In the genomic region with DNA sequence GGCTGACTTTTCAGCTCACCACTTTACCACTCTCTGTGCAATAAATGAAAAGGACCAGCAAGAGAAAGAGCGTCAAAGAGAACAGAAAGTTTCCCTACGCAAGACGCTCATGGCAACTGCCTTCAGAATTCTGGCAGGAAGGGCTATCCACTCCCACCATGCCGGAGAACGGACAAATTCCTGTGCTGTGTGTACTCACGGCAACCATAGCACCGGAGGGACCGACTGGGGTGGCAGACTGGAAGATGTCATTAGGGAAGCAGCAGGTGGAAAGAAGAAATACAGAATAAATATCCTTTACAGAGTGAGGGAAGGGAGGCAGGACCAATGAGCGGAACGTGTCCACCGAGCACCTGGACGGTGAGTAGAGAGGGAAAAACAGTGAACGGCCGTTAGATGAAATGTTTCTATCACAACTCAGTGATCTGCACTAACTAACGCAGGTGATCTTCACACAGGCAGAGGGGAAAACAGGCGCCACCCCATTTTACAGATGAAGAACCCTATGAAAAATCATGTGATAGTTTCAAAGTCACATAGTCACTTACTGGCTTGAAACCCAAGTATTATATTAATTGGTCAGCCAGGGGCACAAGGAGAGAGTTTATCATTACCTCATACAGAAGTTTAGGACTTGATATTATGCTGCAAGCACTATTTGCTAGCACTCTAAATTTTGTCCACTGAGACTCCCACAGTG, we compare ENCODE assay signal across 13 mouse cellular contexts.
DNase-seq lines count a peak whose midpoint lies in the region; ATAC-seq and TF ChIP-seq lines count a peak whose summit lies in the region.
"Had no signal": no experiment of that assay in that cellular context is flagged by ENCODE, and none has a peak within 500 bp of the region (broad histone marks: within the 10 kb centered on the region; RNA-seq: fewer than 3 reads in every experiment).

No protein-coding gene starts in this region.

- peaks cover 72% of the 10 kb centered on the region for H3K79me2 ChIP-seq in macrophage (ENCODE audit: inconsistent target)

- H3K4me3 ChIP-seq in intestine, postnatal 0 days (ENCODE audit: low read depth, low read length), result no peak overlapping the region
- no peak overlapping the region for H3K4me3 ChIP-seq in macrophage (ENCODE audit: inconsistent target)
- H3K4me3 ChIP-seq in thymus, adult 2 months (ENCODE audit: control insufficient read depth, insufficient read depth, low read length), result no peak overlapping the region
- H3K4me3 ChIP-seq: hindbrain, embryonic 15.5 days had no signal

- no peak for TF ChIP-seq POLR2A in thymus, adult 2 months (IDR thresholded peaks at IDR 0.05; ENCODE audit: control insufficient read depth, extremely low read depth, insufficient read depth, low read length, poor library complexity)

- DNase-seq in kidney, adult 11 months, result peak; percentile 51
- no peak for DNase-seq in kidney, postnatal 14 days
- DNase-seq in thymus, adult 2 months, result no peak
- no peak for DNase-seq in left cerebral cortex, postnatal 10 days (ENCODE audit: extremely low spot score in 1 of 2, low spot score in 2 of 2)
- DNase-seq: adrenal gland, postnatal 10 days; cerebellum, adult 11-12 months; layer of hippocampus, postnatal 36 days; midbrain, embryonic 14.5 days had no signal

- no peaks in the 10 kb centered on the region for H3K9me3 ChIP-seq in intestine, postnatal 0 days (ENCODE audit: control insufficient read depth)
- H3K9me3 ChIP-seq: hindbrain, embryonic 15.5 days had no signal

- peaks cover 15% of the 10 kb centered on the region; the same call in 1 of the 2 replicates for H3K36me3 ChIP-seq in intestine, postnatal 0 days (ENCODE audit: control insufficient read depth, insufficient read depth)
- H3K36me3 ChIP-seq in macrophage (ENCODE audit: inconsistent target), result no peaks in the 10 kb centered on the region; the same call in 1 of the 2 replicates
- H3K36me3 ChIP-seq in thymus, adult 2 months (ENCODE audit: control insufficient read depth, insufficient read depth, low read length), result no peaks in the 10 kb centered on the region
- H3K36me3 ChIP-seq: hindbrain, embryonic 15.5 days had no signal

- H3K27me3 ChIP-seq in intestine, postnatal 0 days (replicated peaks; ENCODE audit: control insufficient read depth, insufficient read depth, low read length), result no peaks in the 10 kb centered on the region
- no peaks in the 10 kb centered on the region; the same call in 1 of the 2 replicates for H3K27me3 ChIP-seq in thymus, adult 2 months (ENCODE audit: control insufficient read depth, insufficient read depth, low read length)
- H3K27me3 ChIP-seq: hindbrain, embryonic 15.5 days had no signal

- H3K9ac ChIP-seq in intestine, postnatal 0 days (ENCODE audit: low read depth, low read length), result no peak overlapping the region
- H3K9ac ChIP-seq: hindbrain, embryonic 15.5 days; liver, embryonic 14.5 days had no signal

- no peak for TF ChIP-seq CTCF in intestine, postnatal 0 days (IDR thresholded peaks at IDR 0.05; ENCODE audit: low read depth)
- no peak for TF ChIP-seq CTCF in thymus, adult 2 months (IDR thresholded peaks at IDR 0.05; ENCODE audit: borderline replicate concordance, control insufficient read depth, extremely low read depth, insufficient read depth, low read length, poor library complexity)

- peaks cover 24% of the 10 kb centered on the region for H3K4me1 ChIP-seq in intestine, postnatal 0 days (replicated peaks; ENCODE audit: control insufficient read depth, insufficient read depth, low read length)
- peaks cover 8% of the 10 kb centered on the region for H3K4me1 ChIP-seq in thymus, adult 2 months (replicated peaks; ENCODE audit: control insufficient read depth, insufficient read depth, low read length)

- peak overlapping the region; percentile 57; the same call in 1 of the 2 replicates for H3K27ac ChIP-seq in intestine, postnatal 0 days (ENCODE audit: low read depth, low read length)
- H3K27ac ChIP-seq in macrophage, result peak overlapping the region; percentile 89
- no peak overlapping the region for H3K27ac ChIP-seq in thymus, adult 2 months (ENCODE audit: control insufficient read depth, insufficient read depth, low read length)
- H3K27ac ChIP-seq: hindbrain, embryonic 15.5 days; liver, embryonic 14.5 days had no signal

- intact Hi-C loops in left cerebral cortex, postnatal 10 days (cut with DNase I), result no loop called here

- 0 out of 2 replicates have a peak overlapping the region, but pooled peaks have one; percentile 27 for H3K4me2 ChIP-seq in intestine, postnatal 0 days (replicated peaks; ENCODE audit: low read depth)
- H3K4me2 ChIP-seq: hindbrain, embryonic 15.5 days had no signal

- peak; percentile 7; the same call in 1 of the 2 replicates for ATAC-seq in granulocyte monocyte progenitor cell, adult 5-6 weeks (replicated peaks; ENCODE audit: poor library complexity, severe bottlenecking)
- no peak for ATAC-seq in intestine, postnatal 0 days

- 73% methylated on average over 16 of the region's 16 CpGs for WGBS in intestine, postnatal 0 days
- WGBS in macrophage (ENCODE audit: missing documents), result 39% methylated on average over 15 of the region's 16 CpGs
- 55% methylated on average over 16 of the region's 16 CpGs for WGBS in thymus, adult 2 months
